Comparison of ENCODE assay signal across 9 mouse cellular contexts in the genomic region with DNA sequence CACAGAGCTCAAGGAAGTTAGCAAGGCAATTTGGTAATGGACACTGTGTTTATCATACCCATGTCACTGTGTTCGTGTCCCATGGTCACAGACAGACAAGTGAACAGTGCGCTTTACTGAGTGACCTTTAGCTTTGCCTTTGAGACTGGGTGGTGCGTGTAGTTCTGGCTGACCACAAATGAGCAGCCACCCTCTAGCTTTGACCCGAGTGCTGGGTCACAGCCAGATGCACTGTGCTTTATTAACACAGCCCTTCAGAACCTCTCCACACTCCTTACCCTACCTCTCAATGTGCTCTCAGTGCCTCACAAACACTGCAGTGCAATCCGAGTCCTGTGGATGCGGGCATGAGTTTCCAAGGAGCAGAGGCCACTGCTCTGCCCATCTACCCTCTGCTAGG. TPM values are rescaled to one million over a fixed set of nuclear protein-coding genes. Genes with fewer than 3 reads are reported as not detected.
DNase-seq lines count a peak whose midpoint lies in the region; ATAC-seq lines count a peak whose summit lies in the region.
"Had no signal": no experiment of that assay in that cellular context is flagged by ENCODE, and none has a peak within 500 bp of the region (broad histone marks: within the 10 kb centered on the region; RNA-seq: fewer than 3 reads in every experiment).

No protein-coding gene starts in this region.

- H3K36me3 ChIP-seq in heart, embryonic 10.5 days: peaks cover 13% of the 10 kb centered on the region
- H3K36me3 ChIP-seq in hindbrain, embryonic 14.5 days (replicated peaks; ENCODE audit: control insufficient read depth, insufficient read depth): no peaks in the 10 kb centered on the region

- no peak for ATAC-seq in megakaryocyte-erythroid progenitor cell, adult 5-6 weeks (replicated peaks; ENCODE audit: low FRiP score, low TSS enrichment, poor library complexity, severe bottlenecking)
- ATAC-seq in hindbrain, embryonic 14.5 days (ENCODE audit: low FRiP score): no peak

- peak; percentile 29 to 46 for DNase-seq in heart, adult 9 months (ENCODE audit: low spot score in 2 of 2)
- DNase-seq in heart, embryonic 10.5 days (ENCODE audit: low spot score): no peak
- DNase-seq in adrenal gland, postnatal 25 days: peak; percentile 48
- peak; percentile 88 for DNase-seq in kidney, adult 9 months
- peak; percentile 72 for DNase-seq in lung, postnatal 10 days
- no peak for DNase-seq in natural killer cell, adult 2 months (ENCODE audit: low spot score in 2 of 2)
- no peak for DNase-seq in hindbrain, embryonic 14.5 days (ENCODE audit: low spot score)

- no peak overlapping the region for H3K27ac ChIP-seq in heart, embryonic 10.5 days
- no peak overlapping the region for H3K27ac ChIP-seq in hindbrain, embryonic 14.5 days
- H3K27ac ChIP-seq: midbrain, embryonic 10.5 days had no signal

- H3K4me2 ChIP-seq in hindbrain, embryonic 14.5 days (replicated peaks): no peak overlapping the region

- H3K27me3 ChIP-seq in heart, embryonic 10.5 days (ENCODE audit: insufficient read depth, poor library complexity, severe bottlenecking): no peaks in the 10 kb centered on the region
- no peaks in the 10 kb centered on the region for H3K27me3 ChIP-seq in hindbrain, embryonic 14.5 days (ENCODE audit: control insufficient read depth, insufficient read depth, low read length)

- no peak overlapping the region for H3K4me3 ChIP-seq in heart, embryonic 10.5 days
- no peak overlapping the region for H3K4me3 ChIP-seq in hindbrain, embryonic 14.5 days (replicated peaks; ENCODE audit: low read length)
- H3K4me3 ChIP-seq: midbrain, embryonic 10.5 days had no signal

- peaks cover 33% of the 10 kb centered on the region for H3K4me1 ChIP-seq in heart, embryonic 10.5 days
- peaks cover 20% of the 10 kb centered on the region for H3K4me1 ChIP-seq in hindbrain, embryonic 14.5 days (replicated peaks; ENCODE audit: control insufficient read depth, insufficient read depth, low read length)

- whole genome bisulfite sequencing in heart, embryonic 10.5 days: 88% methylated on average over 6 of the region's 6 CpGs
- WGBS in hindbrain, embryonic 14.5 days: 88% methylated on average over 6 of the region's 6 CpGs

- H3K9ac ChIP-seq in hindbrain, embryonic 14.5 days: no peak overlapping the region

- H3K9me3 ChIP-seq in heart, embryonic 10.5 days: no peaks in the 10 kb centered on the region
- no peaks in the 10 kb centered on the region for H3K9me3 ChIP-seq in hindbrain, embryonic 14.5 days (ENCODE audit: control insufficient read depth, low read length)
- H3K9me3 ChIP-seq: midbrain, embryonic 10.5 days had no signal

RNA-seq across cellular contexts. Expression of gene D17Wsu92e, which starts 27.3 kb away (rescaled TPM):
- 11.9 and 17.2 TPM in 2 replicates for polyA plus RNA-seq in heart, embryonic 10.5 days (2016; fragmentation: Nextera tagmentation; extraction: Ambion mirVana)
- total RNA-seq in adrenal gland, postnatal 25 days (2021): 170 and 180 TPM in 2 replicates
- 66.2 and 76.6 TPM in 2 replicates for total RNA-seq in megakaryocyte-erythroid progenitor cell, adult 5-6 weeks (2014; fragmentation: Nextera tagmentation)
- 90.1 and 90.5 TPM in 2 replicates for total RNA-seq in megakaryocyte-erythroid progenitor cell, adult 5-6 weeks (2017)
- polyA plus RNA-seq in hindbrain, embryonic 14.5 days (2014; fragmentation: Nextera tagmentation; extraction: Ambion mirVana): 11.1 and 12.2 TPM in 2 replicates

RNA-seq across cellular contexts. Expression of gene Snrpc, which starts 44.8 kb away (rescaled TPM):
- polyA plus RNA-seq in heart, embryonic 10.5 days (2016; fragmentation: Nextera tagmentation; extraction: Ambion mirVana): 266 and 331 TPM in 2 replicates
- 86.4 and 87.9 TPM in 2 replicates for total RNA-seq in adrenal gland, postnatal 25 days (2021)
- total RNA-seq in megakaryocyte-erythroid progenitor cell, adult 5-6 weeks (2014; fragmentation: Nextera tagmentation): 160 and 260 TPM in 2 replicates
- 123 and 157 TPM in 2 replicates for total RNA-seq in megakaryocyte-erythroid progenitor cell, adult 5-6 weeks (2017)
- 202 and 223 TPM in 2 replicates for polyA plus RNA-seq in hindbrain, embryonic 14.5 days (2014; fragmentation: Nextera tagmentation; extraction: Ambion mirVana)

Comparison
In these comparisons a context has a peak if more than half of its experiments do, and no peak if none do; other contexts are left out.
1. DNase-seq: peak in heart, adult 9 months (2 of 2), adrenal gland, postnatal 25 days (single experiment), kidney, adult 9 months (single experiment) and lung, postnatal 10 days (single experiment); none in heart, embryonic 10.5 days (single experiment), natural killer cell, adult 2 months (0 of 2) and hindbrain, embryonic 14.5 days (single experiment).